Mouse (Mus musculus) neural tube, embryonic 14.5 days (tissue): ENCODE measurements around the gene Srek1. TPM values are rescaled to one million over a fixed set of nuclear protein-coding genes. Genes with fewer than 3 reads are reported as not detected.

Experiments used
- ATAC-seq: fragments of 200-750 bp; cut with Nextera tagmentation; 2 replicates; pipeline ENCODE4 v1.8.0; 2017; ENCODE audit warnings: low read depth, mild to moderate bottlenecking, moderate TSS enrichment, moderate library complexity
- H3K27ac ChIP-seq: fragments of 300-500 bp; sonication (generic); 2 replicates; pipeline ENCODE4 v1.5.1; 2014; ENCODE audit warnings: low read depth, mild to moderate bottlenecking, control low read depth, low read length, moderate library complexity, mixed read lengths
- H3K27me3 ChIP-seq: fragments of 300-500 bp; sonication (generic); 2 replicates; pipeline ENCODE4 v1.6.1; 2014; ENCODE audit warnings: low read length; ENCODE audit not compliant: control insufficient read depth, insufficient read depth
- H3K36me3 ChIP-seq: fragments of 300-500 bp; sonication (generic); 2 replicates; pipeline ENCODE4 v1.6.1; 2014; ENCODE audit warnings: low read length, mixed read lengths; ENCODE audit not compliant: control insufficient read depth, insufficient read depth
- H3K4me1 ChIP-seq: fragments of 300-500 bp; sonication (generic); 2 replicates; pipeline ENCODE4 v1.6.1; 2014; ENCODE audit warnings: low read length; ENCODE audit not compliant: control insufficient read depth, insufficient read depth
- H3K4me2 ChIP-seq: fragments of 300-500 bp; sonication (generic); 2 replicates; pipeline ENCODE4 v1.6.1; 2014; ENCODE audit warnings: mild to moderate bottlenecking, low read depth, low read length, control low read depth
- H3K4me3 ChIP-seq: fragments of 300-500 bp; sonication (generic); 2 replicates; pipeline ENCODE4 v1.5.1; 2014; ENCODE audit warnings: low read depth, low read length, control low read depth, mixed read lengths
- H3K9ac ChIP-seq: fragments of 300-500 bp; sonication (generic); replicated peaks from 2 replicates; pipeline ENCODE4 v1.6.1; 2014; ENCODE audit warnings: low read depth, mild to moderate bottlenecking, control low read depth, low read length, mixed read lengths
- H3K9me3 ChIP-seq: fragments of 300-500 bp; sonication (generic); 2 replicates; pipeline ENCODE4 v1.6.1; 2016; ENCODE audit warnings: low read length; ENCODE audit not compliant: control insufficient read depth
- WGBS: fragments of 180-500 bp; shearing (Covaris S2); extraction: QIAGEN DNeasy Blood & Tissue Kit; methylation state at CpG from one replicate; pipeline ENCODE4 v1.1.7; 2014; 5-methylcytosine and 5-hydroxymethylcytosine counted together
- polyA plus RNA-seq: library from polyadenylated mRNA; unstranded; fragments of >200 nt; fragmentation: Nextera tagmentation; extraction: Ambion mirVana; gene quantifications from 2 replicates; pipeline ENCODE4 v1.2.1, GENCODE M21; 2014

Gene Srek1
- 93.1 and 98.8 TPM in 2 replicates for polyA plus RNA-seq

GRCm38 (mm10) chr13:103774119-103774757 is at the start of gene Srek1:
Gene Srek1, minus strand, starts transcription at chr13:103774608.
- under 1% methylated on average over 63 of the region's 81 CpGs for WGBS
- H3K27me3 ChIP-seq: 0 out of 2 replicates have a peak, but pooled peaks cover 2% of the 10 kb centered on the region
- peak within 1 kb of the TSS; percentile 98 for H3K27ac ChIP-seq
- peak within 1 kb of the TSS; percentile 63 for H3K4me2 ChIP-seq
- peaks cover 21% of the 10 kb centered on the region for H3K4me1 ChIP-seq
- H3K9ac ChIP-seq: peak within 1 kb of the TSS; percentile 78
- no peaks in the 10 kb centered on the region for H3K9me3 ChIP-seq
- H3K36me3 ChIP-seq: no peaks in the 10 kb centered on the region
- H3K4me3 ChIP-seq: peak within 1 kb of the TSS; percentile 74
- peak; percentile 95 for ATAC-seq

GRCm38 (mm10) chr13:103822270-103822669 is 47.9 kb upstream of the Srek1 start:
- no peaks in the 10 kb centered on the region for H3K27me3 ChIP-seq
- H3K4me1 ChIP-seq: no peaks in the 10 kb centered on the region
- no peak overlapping the region for H3K4me3 ChIP-seq
- H3K9ac ChIP-seq: no peak overlapping the region
- no peaks in the 10 kb centered on the region for H3K9me3 ChIP-seq
- no peaks in the 10 kb centered on the region; the same call in 1 of the 2 replicates for H3K36me3 ChIP-seq
- H3K27ac ChIP-seq: no peak overlapping the region
- 100% methylated on average over 1 of the region's 1 CpGs for WGBS
- no peak for ATAC-seq
- no peak overlapping the region for H3K4me2 ChIP-seq

- no peaks in the 10 kb centered on the region for H3K4me1 ChIP-seq
- no peak for ATAC-seq
- no peaks in the 10 kb centered on the region for H3K27me3 ChIP-seq
- H3K9me3 ChIP-seq: no peaks in the 10 kb centered on the region
- no peak overlapping the region for H3K9ac ChIP-seq
- no peak overlapping the region for H3K4me2 ChIP-seq
- WGBS: 84% methylated on average over 5 of the region's 5 CpGs
- H3K4me3 ChIP-seq: no peak overlapping the region
- no peak overlapping the region for H3K27ac ChIP-seq
- no peaks in the 10 kb centered on the region; the same call in 1 of the 2 replicates for H3K36me3 ChIP-seq
These were observed 45.0 kb upstream of the Srek1 start for GRCm38 (mm10) chr13:103819377-103819776.

- no peaks in the 10 kb centered on the region; the same call in 1 of the 2 replicates for H3K36me3 ChIP-seq
- no peak overlapping the region for H3K4me2 ChIP-seq
- 94% methylated on average over 3 of the region's 3 CpGs for WGBS
- H3K4me1 ChIP-seq: no peaks in the 10 kb centered on the region
- no peak overlapping the region for H3K4me3 ChIP-seq
- H3K27ac ChIP-seq: no peak overlapping the region
- no peak for ATAC-seq
- no peak overlapping the region for H3K9ac ChIP-seq
- H3K27me3 ChIP-seq: no peaks in the 10 kb centered on the region
- H3K9me3 ChIP-seq: no peaks in the 10 kb centered on the region
These were observed 43.5 kb upstream of the Srek1 start for GRCm38 (mm10) chr13:103817935-103818334.

- Histone ChIP-seq H3K36me3 (no peaks in the 10 kb centered on the region), H3K27ac (no peak overlapping the region), H3K27me3 (no peaks in the 10 kb centered on the region), H3K4me2 (no peak overlapping the region), H3K9me3 (no peaks in the 10 kb centered on the region), H3K4me3 (no peak overlapping the region), H3K9ac (no peak overlapping the region), H3K4me1 (peaks cover 7% of the 10 kb centered on the region)
- no peak for ATAC-seq
- WGBS: 83% methylated on average over 5 of the region's 5 CpGs
These were observed 33.1 kb upstream of the Srek1 start for GRCm38 (mm10) chr13:103807464-103807863.

GRCm38 (mm10) chr13:103806210-103806851 is 31.9 kb upstream of the Srek1 start:
- no peaks in the 10 kb centered on the region for H3K36me3 ChIP-seq
- 14% methylated on average over 6 of the region's 6 CpGs for WGBS
- peak overlapping the region; percentile 21; the same call in 1 of the 2 replicates for H3K9ac ChIP-seq
- H3K4me1 ChIP-seq: peaks cover 7% of the 10 kb centered on the region
- no peaks in the 10 kb centered on the region for H3K27me3 ChIP-seq
- H3K4me3 ChIP-seq: no peak overlapping the region
- peak overlapping the region; percentile 60 for H3K27ac ChIP-seq
- no peak overlapping the region; the same call in 1 of the 2 replicates for H3K4me2 ChIP-seq
- peak; percentile 90 for ATAC-seq
- no peaks in the 10 kb centered on the region for H3K9me3 ChIP-seq

- no peak overlapping the region for H3K4me2 ChIP-seq
- no peak overlapping the region for H3K27ac ChIP-seq
- no peak overlapping the region for H3K4me3 ChIP-seq
- H3K4me1 ChIP-seq: peaks cover 7% of the 10 kb centered on the region
- H3K36me3 ChIP-seq: no peaks in the 10 kb centered on the region
- no peaks in the 10 kb centered on the region for H3K27me3 ChIP-seq
- WGBS: 78% methylated on average over 5 of the region's 5 CpGs
- no peak for ATAC-seq
- H3K9ac ChIP-seq: no peak overlapping the region
- H3K9me3 ChIP-seq: no peaks in the 10 kb centered on the region
These were observed 29.3 kb upstream of the Srek1 start for GRCm38 (mm10) chr13:103803721-103804120.

GRCm38 (mm10) chr13:103801021-103801420 is 26.6 kb upstream of the Srek1 start:
- Histone ChIP-seq H3K4me3 (no peak overlapping the region), H3K27me3 (no peaks in the 10 kb centered on the region)

More at GRCm38 (mm10) chr13:103801021-103801420, 26.6 kb upstream of the Srek1 start:
- no peak overlapping the region for H3K4me2 ChIP-seq
- H3K9ac ChIP-seq: no peak overlapping the region
- no peaks in the 10 kb centered on the region for H3K9me3 ChIP-seq
- no peak overlapping the region for H3K27ac ChIP-seq
- ATAC-seq: no peak
- H3K4me1 ChIP-seq: no peaks in the 10 kb centered on the region
- 95% methylated on average over 1 of the region's 1 CpGs for WGBS
- no peaks in the 10 kb centered on the region for H3K36me3 ChIP-seq
